Mouse (Mus musculus) urinary bladder, postnatal 0 days (tissue): Measurements from ENCODE around the gene Olfr243. TPM values are rescaled to one million over a fixed set of nuclear protein-coding genes. Genes with fewer than 3 reads are reported as not detected.

Experiments
- polyA plus RNA-seq: library from polyadenylated mRNA; unstranded; fragments of >200 nt; fragmentation: Nextera tagmentation; extraction: Ambion mirVana; gene quantifications from 2 replicates; pipeline ENCODE4 v1.2.1, GENCODE M21; 2015

Gene Olfr243
- polyA plus RNA-seq, result not detected in 2 replicates

DNA sequence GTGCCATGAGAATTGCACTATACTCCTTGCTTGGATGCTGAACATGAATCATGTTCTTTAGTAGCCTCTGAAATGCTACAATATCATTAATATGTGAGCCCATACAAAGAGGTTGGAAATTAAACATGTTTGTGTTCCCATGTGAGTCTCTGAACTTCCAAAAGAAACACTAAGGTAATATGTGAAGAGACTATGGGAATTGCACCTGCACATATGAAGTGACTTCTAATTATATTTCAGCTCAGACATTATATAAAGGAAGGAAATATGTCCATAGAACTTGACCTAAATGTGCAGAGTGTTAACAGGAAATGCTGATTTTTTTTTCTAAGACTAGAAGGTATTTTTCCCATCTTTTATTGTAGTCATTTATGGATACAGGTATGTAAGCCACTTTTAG lies at the start of gene Olfr243:
Gene Olfr243, plus strand, starts transcription at position 301 of the 400 bp plus-strand sequence.

DNA sequence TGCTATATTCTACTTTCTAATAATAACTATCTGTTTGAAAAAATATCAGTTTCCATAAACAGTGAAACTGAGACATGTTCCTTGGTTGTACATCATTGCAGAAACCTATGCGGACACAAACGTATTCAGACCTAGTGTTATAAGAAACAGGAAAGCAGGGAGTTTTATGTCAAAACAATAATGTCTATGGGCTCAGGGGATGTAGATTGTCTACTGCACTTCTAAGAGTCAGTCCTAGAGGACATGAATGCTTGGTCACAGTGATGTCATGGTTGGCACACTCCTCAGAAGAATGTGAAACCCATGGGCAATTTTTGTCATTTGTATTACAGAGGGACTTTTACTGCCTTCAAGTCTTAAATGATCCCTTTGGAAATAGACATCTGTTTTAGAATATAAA lies 43.4 kb upstream of the Olfr243 start, which contains the start of gene Olfr624:
Gene Olfr624, minus strand, starts transcription at position 101 of the 400 bp plus-strand sequence.

GRCm38 (mm10) chr7:103682420-103682819 lies 32.1 kb upstream of the Olfr243 start, which contains the start of gene Olfr625-ps1:
Olfr625-ps1 (plus strand) TSS chr7:103682720.

DNA sequence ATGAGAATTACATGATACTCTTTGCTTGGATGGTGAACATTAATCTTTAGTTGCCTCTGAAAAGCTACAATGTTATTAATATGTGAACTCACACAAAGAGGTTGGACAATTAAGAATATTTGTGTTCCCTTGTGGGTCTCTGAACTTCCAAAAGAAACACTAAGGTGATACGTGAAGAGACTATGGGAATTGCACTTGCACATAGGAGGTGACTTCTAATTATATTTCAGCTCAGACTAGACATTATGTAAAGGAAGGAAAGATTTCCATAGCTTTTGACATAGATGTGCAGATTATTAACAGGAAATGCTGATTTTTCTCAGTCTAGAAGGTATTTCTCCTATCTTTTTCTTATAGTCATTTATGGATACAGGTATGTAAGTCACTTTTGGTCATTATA lies 15.6 kb downstream of the Olfr243 start, which contains the start of gene Olfr628:
Gene Olfr628, plus strand, starts transcription at position 301 of the 400 bp plus-strand sequence.

DNA sequence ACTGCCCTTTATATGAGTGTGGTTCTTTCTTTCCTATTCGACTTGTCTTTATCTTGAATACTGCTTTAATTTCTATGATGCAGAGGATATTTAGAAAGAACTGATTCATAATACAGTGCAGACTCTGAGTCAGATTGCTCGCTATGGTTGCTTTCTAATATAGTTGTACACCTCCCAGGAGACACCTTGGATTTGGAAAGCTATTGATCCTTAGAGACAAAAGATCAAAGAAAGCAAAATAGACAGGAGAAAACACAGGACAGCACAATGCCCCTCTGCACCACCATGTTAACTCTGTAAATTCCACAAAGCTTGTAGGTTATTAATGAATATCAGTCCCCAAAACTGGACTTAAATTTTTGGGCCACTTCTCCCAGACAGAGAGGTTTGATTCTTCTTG lies 30.4 kb downstream of the Olfr243 start, which contains the start of gene Olfr629:
Gene Olfr629, minus strand, starts transcription at position 101 of the 400 bp plus-strand sequence.

DNA sequence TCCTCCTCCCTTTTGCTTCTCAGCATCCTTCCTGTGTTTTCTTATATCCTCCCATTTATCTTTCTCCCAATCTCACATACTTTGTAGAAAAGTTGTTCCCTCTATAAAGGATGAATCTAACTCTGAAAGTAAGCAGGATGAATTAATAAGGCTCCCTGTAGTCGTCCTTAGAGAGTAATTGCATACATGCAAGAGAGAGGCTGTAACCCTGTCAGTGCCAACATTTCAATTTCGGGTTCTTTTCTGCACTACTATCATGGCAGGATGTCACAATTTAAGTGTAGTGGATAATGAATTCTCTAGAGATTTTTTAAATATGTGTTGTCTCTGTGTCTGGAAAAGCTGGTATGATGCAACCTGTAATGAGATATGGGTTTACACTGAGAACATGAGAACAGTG lies 42.8 kb downstream of the Olfr243 start, which contains the start of gene Olfr630:
Gene Olfr630, minus strand, starts transcription at position 101 of the 400 bp plus-strand sequence.

Other genes with a start within 250 kb of the Olfr243 start
- not detected in 2 replicates for gene Olfr608, start 244.8 kb upstream of the Olfr243 start, polyA plus RNA-seq
- not detected in 2 replicates for gene Olfr609, start 216.6 kb upstream of the Olfr243 start, polyA plus RNA-seq
- gene Olfr610, start 202.5 kb upstream of the Olfr243 start, polyA plus RNA-seq, result not detected in 2 replicates
- gene Olfr611, start 193.8 kb upstream of the Olfr243 start, polyA plus RNA-seq, result not detected in 2 replicates
- not detected in 2 replicates for gene Olfr612, start 172.0 kb upstream of the Olfr243 start, polyA plus RNA-seq
- gene Olfr613, start 166.6 kb upstream of the Olfr243 start, polyA plus RNA-seq, result not detected in 2 replicates
- not detected in 2 replicates for gene Olfr615, start 158.6 kb upstream of the Olfr243 start, polyA plus RNA-seq
- not detected in 2 replicates for gene Olfr616, start 145.5 kb upstream of the Olfr243 start, polyA plus RNA-seq
- not detected in 2 replicates for gene Olfr617, start 141.6 kb upstream of the Olfr243 start, polyA plus RNA-seq
- gene Olfr618, start 124.6 kb upstream of the Olfr243 start, polyA plus RNA-seq, result not detected in 2 replicates
- not detected in 2 replicates for gene Olfr619, start 114.1 kb upstream of the Olfr243 start, polyA plus RNA-seq
- gene Olfr620, start 102.1 kb upstream of the Olfr243 start, polyA plus RNA-seq, result not detected in 2 replicates
- gene Olfr622, start 72.0 kb upstream of the Olfr243 start, polyA plus RNA-seq, result not detected in 2 replicates
- gene Olfr623, start 51.0 kb upstream of the Olfr243 start, polyA plus RNA-seq, result not detected in 2 replicates
- 0.05 TPM in 1 of 2 replicates, not detected in the other for gene Olfr624, start 43.5 kb upstream of the Olfr243 start, polyA plus RNA-seq
- not detected in 2 replicates for gene Olfr625-ps1, start 32.0 kb upstream of the Olfr243 start, polyA plus RNA-seq
- not detected in 2 replicates for gene Olfr628, start 15.7 kb downstream of the Olfr243 start, polyA plus RNA-seq
- gene Olfr629, start 30.3 kb downstream of the Olfr243 start, polyA plus RNA-seq, result not detected in 2 replicates
- not detected in 2 replicates for gene Olfr630, start 42.7 kb downstream of the Olfr243 start, polyA plus RNA-seq
- gene Olfr69, start 56.9 kb downstream of the Olfr243 start, polyA plus RNA-seq, result not detected in 2 replicates
- not detected in 2 replicates for gene Olfr68, start 65.0 kb downstream of the Olfr243 start, polyA plus RNA-seq
- not detected in 2 replicates for gene Olfr67, start 77.2 kb downstream of the Olfr243 start, polyA plus RNA-seq
- 1,351 and 3,387 TPM in 2 replicates for gene Hbb-bt, start 99.3 kb downstream of the Olfr243 start, polyA plus RNA-seq
- 8,698 and 21,253 TPM in 2 replicates for gene Hbb-bs, start 113.4 kb downstream of the Olfr243 start, polyA plus RNA-seq
- not detected in 2 replicates for gene Hbb-bh2, start 125.8 kb downstream of the Olfr243 start, polyA plus RNA-seq
- gene Hbb-bh1, start 128.5 kb downstream of the Olfr243 start, polyA plus RNA-seq, result not detected in 2 replicates
- 0.78 and 3.6 TPM in 2 replicates for gene Hbb-y, start 138.5 kb downstream of the Olfr243 start, polyA plus RNA-seq
- gene Olfr66, start 171.6 kb downstream of the Olfr243 start, polyA plus RNA-seq, result not detected in 2 replicates
- gene Olfr64, start 179.8 kb downstream of the Olfr243 start, polyA plus RNA-seq, result not detected in 2 replicates
- gene Olfr65, start 188.8 kb downstream of the Olfr243 start, polyA plus RNA-seq, result not detected in 2 replicates
- gene Olfr631, start 214.2 kb downstream of the Olfr243 start, polyA plus RNA-seq, result not detected in 2 replicates
- gene Olfr632, start 219.7 kb downstream of the Olfr243 start, polyA plus RNA-seq, result not detected in 2 replicates
- not detected in 2 replicates for gene Olfr633, start 229.8 kb downstream of the Olfr243 start, polyA plus RNA-seq